Mouse (Mus musculus): ENCODE data around the gene Prkce. TPM values are rescaled to one million over a fixed set of nuclear protein-coding genes. Genes with fewer than 3 reads are reported as not detected.

Gene Prkce
- total and polyA plus RNA-seq, 2 experiments from 2014 or later = 91.3 to 94.3 TPM

GRCm38 (mm10) chr17:86329273-86330075 lies 161.9 kb downstream of the Prkce start:
- Histone ChIP-seq H3K27me3 (ENCODE audit: insufficient read depth, low read length) (no peaks in the 10 kb centered on the region), H3K36me3 (ENCODE audit: insufficient read depth) (no peaks in the 10 kb centered on the region), H3K4me1 (ENCODE audit: insufficient read depth) (peaks cover 16% of the 10 kb centered on the region; the same call in 1 of the 2 replicates), H3K4me3 (ENCODE audit: low read depth, low read length) (no peak overlapping the region), H3K4me2 (ENCODE audit: low read depth) (no peak overlapping the region), H3K9me3 (ENCODE audit: low read length) (no peaks in the 10 kb centered on the region), H3K9ac (no peak overlapping the region), H3K27ac (ENCODE audit: low read depth, low read length) (no peak overlapping the region)
- DNase-seq (peak; percentile 27), ATAC-seq (no peak; the same call in 1 of the 2 replicates)
- WGBS = 39% methylated on average over 16 of the region's 16 CpGs
- no peak for TF ChIP-seq CTCF (IDR thresholded peaks at IDR 0.05; ENCODE audit: low read depth)

GRCm38 (mm10) chr17:86330076-86330955 lies 162.7 kb downstream of the Prkce start:
- no peak for TF ChIP-seq CTCF (IDR thresholded peaks at IDR 0.05; ENCODE audit: low read depth)
- peaks cover 16% of the 10 kb centered on the region; the same call in 1 of the 2 replicates for H3K4me1 ChIP-seq (ENCODE audit: insufficient read depth)
- H3K27me3 ChIP-seq (ENCODE audit: insufficient read depth, low read length) = no peaks in the 10 kb centered on the region
- ATAC-seq = peak; percentile 26; the same call in 1 of the 2 replicates
- no peak overlapping the region for H3K4me2 ChIP-seq (ENCODE audit: low read depth)
- 50% methylated on average over 16 of the region's 16 CpGs for WGBS
- H3K9ac ChIP-seq = no peak overlapping the region
- no peaks in the 10 kb centered on the region for H3K36me3 ChIP-seq (ENCODE audit: insufficient read depth)
- H3K9me3 ChIP-seq (ENCODE audit: low read length) = no peaks in the 10 kb centered on the region
- no peak overlapping the region for H3K4me3 ChIP-seq (ENCODE audit: low read depth, low read length)
- DNase-seq = no peak
- H3K27ac ChIP-seq (ENCODE audit: low read depth, low read length) = no peak overlapping the region

- 76% methylated on average over 8 of the region's 8 CpGs for WGBS
- H3K4me2 ChIP-seq (ENCODE audit: low read depth) = no peak overlapping the region
- no peak overlapping the region for H3K9ac ChIP-seq
Measured at GRCm38 (mm10) chr17:86331835-86332234, 164.2 kb downstream of the Prkce start.

DNA sequence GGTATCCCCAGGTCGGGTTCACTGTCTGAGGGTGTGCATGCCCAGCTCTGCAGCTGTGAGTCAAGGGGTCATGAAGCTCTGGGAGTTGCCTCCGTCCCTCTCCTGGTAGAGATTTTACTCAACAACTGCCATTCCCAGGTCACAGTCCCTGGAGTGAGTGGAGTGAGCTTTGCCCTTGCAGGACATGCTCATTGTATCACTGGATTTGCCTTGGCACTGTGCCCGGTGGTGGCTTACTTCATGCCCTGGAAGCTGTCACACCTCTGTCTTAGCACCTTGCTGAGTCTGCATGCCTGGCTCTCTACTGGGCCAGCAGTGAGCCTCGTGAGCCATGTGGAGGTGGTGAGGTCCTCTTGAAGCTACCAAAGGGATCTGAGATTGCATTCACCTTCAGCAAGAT lies 167.4 kb downstream of the Prkce start:
- Histone ChIP-seq H3K4me1 (ENCODE audit: insufficient read depth) (peaks cover 9% of the 10 kb centered on the region; the same call in 1 of the 2 replicates), H3K36me3 (ENCODE audit: insufficient read depth) (no peaks in the 10 kb centered on the region), H3K9me3 (ENCODE audit: low read length) (no peaks in the 10 kb centered on the region), H3K9ac (no peak overlapping the region), H3K27ac (ENCODE audit: low read depth, low read length) (no peak overlapping the region), H3K4me2 (ENCODE audit: low read depth) (no peak overlapping the region), H3K4me3 (ENCODE audit: low read depth, low read length) (no peak overlapping the region), H3K27me3 (ENCODE audit: insufficient read depth, low read length) (no peaks in the 10 kb centered on the region)
- DNase-seq (no peak), ATAC-seq (no peak)
- 83% methylated on average over 4 of the region's 4 CpGs for WGBS
- TF ChIP-seq CTCF (IDR thresholded peaks at IDR 0.05; ENCODE audit: low read depth) = no peak

More at GRCm38 (mm10) chr17:86331835-86332234, 164.2 kb downstream of the Prkce start:
- Histone ChIP-seq H3K4me3 (ENCODE audit: low read depth, low read length) (no peak overlapping the region), H3K4me1 (ENCODE audit: insufficient read depth) (peaks cover 16% of the 10 kb centered on the region; the same call in 1 of the 2 replicates), H3K9me3 (ENCODE audit: low read length) (no peaks in the 10 kb centered on the region), H3K36me3 (ENCODE audit: insufficient read depth) (no peaks in the 10 kb centered on the region), H3K27ac (ENCODE audit: low read depth, low read length) (no peak overlapping the region), H3K27me3 (ENCODE audit: insufficient read depth, low read length) (no peaks in the 10 kb centered on the region)
- TF ChIP-seq CTCF (IDR thresholded peaks at IDR 0.05; ENCODE audit: low read depth) = no peak
- DNase-seq = no peak
- ATAC-seq = no peak

DNA sequence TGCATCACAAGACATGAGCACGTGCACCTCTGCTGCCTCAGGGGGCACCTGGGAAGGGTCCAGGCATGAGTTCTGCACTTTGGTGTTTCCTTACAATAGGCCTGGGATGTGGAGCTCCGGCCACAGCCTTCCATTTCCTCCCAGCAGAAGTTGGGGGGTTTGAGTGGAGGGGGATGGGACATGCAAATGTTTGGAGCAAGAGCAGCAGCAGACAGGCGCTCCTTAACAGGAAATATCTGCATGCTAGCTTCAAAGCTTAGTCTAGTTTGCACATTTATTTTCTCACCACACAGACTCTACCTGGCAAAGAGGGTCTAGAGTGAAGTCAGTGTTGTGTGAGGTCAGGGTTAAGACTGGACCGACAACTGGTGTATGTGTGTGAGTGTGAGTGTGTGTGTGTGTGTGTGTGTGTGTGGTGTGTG lies 169.1 kb downstream of the Prkce start:
- no peak for TF ChIP-seq CTCF (IDR thresholded peaks at IDR 0.05; ENCODE audit: low read depth)
- WGBS = 81% methylated on average over 4 of the region's 4 CpGs
- Histone ChIP-seq H3K9ac (no peak overlapping the region), H3K27me3 (ENCODE audit: insufficient read depth, low read length) (no peaks in the 10 kb centered on the region), H3K27ac (ENCODE audit: low read depth, low read length) (no peak overlapping the region), H3K36me3 (ENCODE audit: insufficient read depth) (no peaks in the 10 kb centered on the region), H3K4me2 (ENCODE audit: low read depth) (no peak overlapping the region), H3K9me3 (ENCODE audit: low read length) (no peaks in the 10 kb centered on the region), H3K4me1 (ENCODE audit: insufficient read depth) (no peaks in the 10 kb centered on the region), H3K4me3 (ENCODE audit: low read depth, low read length) (no peak overlapping the region)
- DNase-seq (no peak), ATAC-seq (no peak)

- no peaks in the 10 kb centered on the region for H3K27me3 ChIP-seq (ENCODE audit: insufficient read depth, low read length)
- H3K4me1 ChIP-seq (ENCODE audit: insufficient read depth) = no peaks in the 10 kb centered on the region
- H3K27ac ChIP-seq (ENCODE audit: low read depth, low read length) = no peak overlapping the region
- TF ChIP-seq CTCF (IDR thresholded peaks at IDR 0.05; ENCODE audit: low read depth) = no peak
- H3K9me3 ChIP-seq (ENCODE audit: low read length) = no peaks in the 10 kb centered on the region
- H3K36me3 ChIP-seq (ENCODE audit: insufficient read depth) = no peaks in the 10 kb centered on the region
- WGBS = 78% methylated on average over 3 of the region's 3 CpGs
- no peak overlapping the region for H3K4me2 ChIP-seq (ENCODE audit: low read depth)
- ATAC-seq (no peak), DNase-seq (no peak)
- H3K9ac ChIP-seq = no peak overlapping the region
- H3K4me3 ChIP-seq (ENCODE audit: low read depth, low read length) = no peak overlapping the region
Measured at GRCm38 (mm10) chr17:86337076-86337475, 169.5 kb downstream of the Prkce start.

Data from forebrain, postnatal 0 days (tissue).